Mouse (Mus musculus): ENCODE measurements around the gene Hacd1.

Hacd1 gene

DNA sequence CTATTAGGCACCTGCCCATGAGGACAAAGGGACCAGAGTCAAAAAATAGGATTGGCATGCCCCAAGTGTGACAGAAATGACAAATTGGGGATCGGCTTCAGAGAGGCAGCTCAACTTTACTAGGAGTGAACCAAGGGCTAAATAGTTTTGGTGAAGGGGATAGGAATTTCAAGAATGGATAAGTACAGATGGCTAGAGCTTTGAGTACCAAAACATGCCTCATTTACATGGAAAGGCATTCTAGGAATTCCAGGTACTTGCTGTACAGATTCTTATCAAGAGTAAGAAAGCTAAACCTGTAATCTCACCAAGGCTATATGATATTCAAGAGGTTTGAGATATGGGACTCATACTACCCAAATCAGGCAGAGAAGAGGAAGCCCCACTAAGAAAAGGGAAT, 95.8 kb downstream of the Hacd1 start:
- DNase-seq = no peak

DNA sequence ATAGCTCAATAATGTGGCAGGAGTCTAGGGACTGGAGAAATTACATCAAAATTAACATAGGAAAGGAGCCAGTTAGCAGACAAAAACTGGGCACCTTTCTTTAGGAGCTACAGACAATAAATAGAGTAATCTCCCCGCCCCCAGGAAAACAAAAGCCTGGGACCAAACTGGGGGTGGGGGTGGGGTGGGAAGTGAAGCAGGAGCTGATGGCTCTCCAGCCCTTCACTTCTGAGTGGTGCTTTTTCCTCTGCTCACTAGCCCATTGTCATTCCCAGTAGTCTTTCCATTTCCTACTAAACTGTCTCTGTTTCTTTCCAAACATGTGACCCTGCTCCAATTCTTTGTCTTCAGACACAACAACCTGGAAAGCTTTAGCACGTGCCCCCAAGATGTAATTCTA, 99.5 kb downstream of the Hacd1 start:
- DNase-seq = no peak

DNA sequence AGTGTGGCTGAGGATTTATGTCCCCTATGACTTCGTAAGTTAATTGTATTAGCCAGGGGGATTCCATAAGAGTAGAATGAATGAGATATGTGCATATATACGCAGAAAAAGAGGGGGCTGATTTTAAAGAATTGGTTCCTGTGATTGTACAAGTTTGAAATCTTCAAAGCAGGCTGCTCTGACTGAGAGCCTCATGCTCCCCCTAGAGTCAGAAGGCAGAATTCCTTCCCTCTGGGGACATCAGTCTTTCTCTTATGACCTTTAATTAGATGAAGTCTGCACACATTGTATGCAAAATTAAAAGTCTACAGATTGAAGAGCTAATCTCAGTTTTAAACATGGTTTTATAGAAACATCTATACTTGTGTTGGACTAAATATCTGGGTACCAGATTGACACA, 117.8 kb downstream of the Hacd1 start:
- peak; percentile 26 for DNase-seq

DNA sequence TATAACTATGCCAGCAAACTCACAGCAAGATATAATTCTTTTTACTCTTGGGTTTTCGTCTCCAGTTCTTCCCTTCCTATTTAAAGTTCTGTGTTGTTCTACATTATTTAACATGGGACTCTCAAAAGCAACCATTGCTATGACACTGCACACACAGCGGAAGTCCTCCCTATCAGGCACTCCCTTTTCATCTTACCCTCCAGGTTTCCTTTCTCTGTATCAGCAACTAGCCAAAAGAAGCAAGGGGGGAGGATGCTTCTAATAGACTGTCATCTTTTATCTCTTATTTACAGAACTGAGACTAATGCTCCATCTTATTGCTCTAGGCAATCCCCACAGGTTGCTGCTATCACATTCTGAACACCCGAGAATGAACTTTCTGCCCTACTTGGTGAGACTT, 120.6 kb downstream of the Hacd1 start:
- DNase-seq = no peak

DNA sequence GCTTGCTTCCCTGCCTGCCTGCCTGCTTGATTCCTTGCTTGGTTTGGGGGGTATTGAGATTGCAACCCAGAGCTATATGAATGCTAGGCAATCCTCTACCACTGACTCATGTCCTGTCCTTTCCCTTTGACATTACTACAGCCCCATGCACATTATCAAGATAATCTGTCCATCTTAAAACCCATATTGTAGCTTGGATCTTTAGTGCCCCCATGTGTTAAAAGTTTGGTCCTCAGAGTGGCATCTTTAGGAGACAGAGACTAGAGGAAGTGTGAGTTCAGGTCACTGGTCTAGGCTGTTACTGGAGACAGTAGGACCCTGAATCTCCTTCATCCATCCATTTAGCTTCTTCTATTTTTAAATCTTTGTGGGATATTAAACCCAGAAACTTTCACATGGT, 123.7 kb downstream of the Hacd1 start:
- no peak for DNase-seq

DNA sequence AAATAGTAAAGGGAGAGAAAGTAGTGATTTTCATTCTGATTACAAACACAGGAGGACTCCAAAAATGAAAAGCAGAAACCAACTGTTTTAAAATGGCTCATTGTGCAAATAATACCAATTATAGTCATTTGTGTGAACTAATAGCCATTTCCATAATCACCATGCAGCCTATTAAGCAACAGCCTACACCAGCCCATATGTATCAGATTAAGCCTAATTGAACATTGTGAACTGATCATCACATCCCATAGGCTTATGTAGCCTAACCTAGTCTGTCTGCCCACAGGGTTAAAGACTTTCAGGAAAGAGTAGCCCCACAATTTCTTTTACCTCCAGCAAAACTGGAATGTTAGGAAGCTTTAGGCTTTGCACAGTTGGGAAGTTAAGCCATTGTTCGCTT, 125.2 kb downstream of the Hacd1 start:
- no peak for DNase-seq

DNA sequence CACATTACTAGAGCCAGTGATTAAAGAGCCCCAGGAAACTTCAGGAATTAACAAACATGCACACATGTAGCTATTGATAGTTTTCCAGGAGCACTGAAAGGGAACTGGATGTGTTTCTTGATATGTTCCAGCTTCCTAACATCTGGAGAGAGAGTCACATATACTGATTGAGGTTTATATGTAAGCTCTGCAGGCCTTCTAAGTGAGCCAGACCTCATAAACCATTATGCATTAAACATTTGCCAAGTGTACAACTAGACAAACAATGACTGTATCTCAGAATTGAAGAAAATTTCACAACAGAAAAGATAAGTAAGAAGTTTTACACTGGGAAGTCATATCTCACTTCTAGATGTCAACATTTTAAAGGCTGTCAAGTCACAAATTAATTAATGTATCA, 167.4 kb downstream of the Hacd1 start:
- DNase-seq = no peak

DNA sequence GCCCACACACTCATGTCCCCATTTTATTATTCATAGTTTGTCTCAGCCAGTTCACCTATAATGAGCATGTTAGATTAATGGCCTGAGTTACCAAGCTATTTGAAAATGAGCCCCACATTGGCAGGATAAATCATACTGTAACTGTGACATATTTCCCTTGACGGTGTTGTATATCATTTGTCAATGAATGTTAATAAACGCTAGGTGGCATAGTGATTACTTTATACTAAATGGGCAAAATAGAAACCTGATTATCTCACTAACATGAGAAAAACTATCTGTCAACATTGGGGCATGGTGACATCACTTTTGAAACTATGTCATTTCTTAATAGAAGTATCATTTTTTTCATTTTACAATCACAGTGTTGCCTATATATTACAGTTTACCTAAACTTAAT, 198.5 kb downstream of the Hacd1 start:
- DNase-seq = no peak

DNA sequence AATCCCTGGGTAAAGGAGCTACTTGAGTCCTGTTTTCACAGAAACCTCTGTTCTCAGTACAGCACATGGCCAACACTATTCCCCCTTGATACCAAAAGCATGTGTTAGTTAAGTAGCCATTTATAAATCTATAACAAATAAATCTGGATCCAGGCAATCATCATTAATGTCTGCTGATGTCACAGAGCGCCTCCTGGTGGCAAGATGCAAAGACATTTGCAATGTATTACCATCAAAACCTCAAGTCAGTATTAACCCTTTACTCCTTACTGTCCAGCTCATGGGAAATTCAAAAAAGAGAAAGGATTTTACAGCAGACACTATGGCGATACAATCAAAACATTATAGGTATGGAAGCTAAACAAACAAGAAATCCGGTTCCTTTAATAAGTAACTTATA, 200.4 kb downstream of the Hacd1 start:
- peak; percentile 12 for DNase-seq

DNA sequence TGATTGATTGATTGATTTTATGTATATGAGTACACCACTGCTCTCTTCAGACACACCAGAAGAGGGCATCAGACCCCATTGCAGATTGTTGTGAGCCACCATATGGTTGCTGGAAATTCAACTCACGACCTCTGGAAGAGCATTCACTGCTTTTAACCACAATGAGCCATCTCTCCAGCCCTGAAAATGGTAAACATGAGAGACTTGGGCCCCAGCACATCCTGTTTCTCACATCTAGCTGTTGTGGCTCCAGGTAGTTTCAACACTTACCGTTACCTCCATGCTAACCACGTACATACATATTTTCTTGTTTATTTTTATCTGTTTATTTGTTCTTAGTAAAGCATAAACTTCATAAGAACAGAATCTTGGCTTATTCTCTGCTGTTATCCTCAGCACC, 219.6 kb downstream of the Hacd1 start:
- DNase-seq = no peak

DNA sequence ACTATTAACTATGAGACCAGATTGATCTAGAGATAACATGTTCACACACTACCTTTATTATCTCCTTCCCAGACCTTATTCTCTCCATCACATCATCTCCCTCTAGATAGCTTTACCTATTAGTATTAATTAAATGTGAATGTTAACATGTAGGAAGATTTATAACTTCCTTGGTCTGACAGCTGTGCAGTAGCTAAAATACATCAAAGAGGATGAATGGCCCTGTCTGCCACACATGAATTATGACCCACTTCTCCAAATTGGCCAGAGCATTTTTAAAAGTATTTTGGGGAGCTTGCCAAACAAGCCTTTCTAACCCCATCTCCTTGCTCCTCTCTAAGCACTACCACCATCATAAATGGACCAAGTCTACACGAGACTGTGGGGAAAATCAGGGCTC, 220.9 kb downstream of the Hacd1 start:
- DNase-seq = no peak

DNA sequence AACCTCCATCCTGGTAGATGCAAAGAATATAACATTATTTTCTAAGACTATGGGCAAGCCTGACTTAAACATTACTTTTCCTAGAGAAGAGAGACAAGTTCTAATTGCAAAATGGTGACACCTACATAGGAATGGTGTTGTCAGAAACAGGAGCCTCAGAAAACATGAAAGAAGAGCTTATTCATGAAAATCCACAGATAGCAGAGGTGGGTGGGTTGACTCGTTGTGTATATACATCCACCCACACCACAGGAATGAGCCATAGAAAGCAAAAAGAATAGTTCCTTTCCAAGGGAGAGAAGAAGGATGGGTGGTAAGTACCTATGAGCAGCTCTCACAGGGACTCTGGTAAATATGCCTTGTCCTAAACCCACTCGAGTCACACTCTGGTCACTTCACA, 239.3 kb downstream of the Hacd1 start:
- DNase-seq = no peak

DNA sequence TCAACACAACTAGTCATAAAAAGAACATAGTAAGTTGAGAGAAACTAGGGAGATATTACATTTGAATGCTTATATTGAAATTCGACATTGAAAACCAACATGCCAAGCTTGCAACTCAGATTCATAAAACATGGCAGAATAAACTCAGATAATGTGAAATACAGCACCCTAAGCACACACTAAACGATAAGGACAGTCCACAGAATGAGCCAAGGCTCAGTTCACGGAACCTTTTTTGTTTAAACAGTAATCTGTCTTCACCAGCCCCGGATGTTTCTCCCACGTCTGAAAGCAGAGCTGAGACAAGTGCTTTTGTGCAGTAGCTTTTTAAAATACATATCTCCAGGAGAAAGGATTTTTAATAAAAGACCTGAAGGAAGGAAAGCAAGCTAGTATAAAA, 247.3 kb downstream of the Hacd1 start:
- no peak for DNase-seq

DNA sequence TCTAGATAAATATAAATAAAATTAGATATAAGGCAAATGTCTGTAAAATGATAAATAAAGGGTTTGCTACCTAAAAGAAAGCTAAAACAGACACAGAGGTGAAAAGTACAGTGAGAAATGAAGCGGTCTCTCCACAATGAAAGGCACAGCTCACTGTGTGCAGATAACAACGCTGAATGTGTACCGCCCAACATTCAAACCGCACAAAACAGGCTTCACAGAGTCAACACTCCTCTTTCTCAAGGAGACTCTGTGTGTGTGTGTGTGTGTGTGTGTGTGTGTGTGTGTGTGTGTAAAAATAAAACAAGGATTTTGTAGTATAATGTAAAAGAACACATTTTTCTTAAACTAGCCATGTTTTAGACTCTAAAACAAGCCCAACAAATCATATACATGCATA, 247.9 kb downstream of the Hacd1 start:
- DNase-seq = no peak

DNA sequence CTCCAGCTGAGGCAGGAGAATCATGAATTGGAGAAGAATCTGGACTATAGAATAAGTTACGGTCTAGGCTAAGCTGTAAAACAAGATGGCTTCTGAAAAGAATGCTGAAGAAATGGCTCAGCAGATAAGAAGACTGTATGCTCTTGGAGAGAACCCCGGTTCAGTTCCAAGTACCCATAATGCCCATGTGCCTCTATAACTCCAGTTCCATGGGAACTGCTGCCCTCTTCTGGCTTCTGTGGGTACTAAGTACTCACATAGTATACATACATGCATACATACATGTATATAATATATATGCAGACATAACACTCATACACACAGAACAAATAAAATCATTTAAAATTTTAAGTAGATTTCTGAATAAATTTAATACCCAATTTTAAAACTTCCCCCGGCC, 249.8 kb downstream of the Hacd1 start:
- DNase-seq = peak; percentile 23

DNA sequence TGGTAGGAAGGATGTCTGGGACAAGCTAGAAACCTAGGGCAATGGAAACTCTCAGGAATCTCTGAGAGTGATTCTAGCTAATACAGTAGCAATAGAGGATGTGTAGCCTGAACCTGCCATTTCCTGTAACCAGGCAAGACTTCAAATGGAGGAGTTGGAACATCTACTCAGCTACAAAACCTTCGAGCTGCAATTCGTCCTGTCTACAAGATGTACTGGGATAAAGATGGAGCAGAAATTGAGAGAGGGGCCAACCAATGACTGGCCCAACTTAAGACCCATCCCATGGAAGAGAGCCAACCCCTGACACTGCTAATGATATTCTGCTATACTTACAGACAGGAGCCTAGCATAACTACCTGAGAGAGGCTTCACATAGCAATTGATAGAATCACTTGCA, 255.3 kb downstream of the Hacd1 start:
- DNase-seq = no peak
